In genomic region chr1:181550826-181551225, GRCm38 (mm10) we compare ENCODE assay signal across 29 mouse cellular contexts. TPM values are rescaled to one million over a fixed set of nuclear protein-coding genes. Genes with fewer than 3 reads are reported as not detected.
A peak's percentile ranks its signal among the peaks of the same experiment; 100 is the strongest.
DNase-seq lines count a peak whose midpoint lies in the region; ATAC-seq and TF ChIP-seq lines count a peak whose summit lies in the region.
"Had no signal": no experiment of that assay in that cellular context is flagged by ENCODE, and none has a peak within 500 bp of the region (broad histone marks: within the 10 kb centered on the region; RNA-seq: fewer than 3 reads in every experiment).

No protein-coding gene starts in this region.

- DNase-seq in adrenal gland, adult 2 months = peak; percentile 41
- no peak for DNase-seq in adrenal gland, adult 18-20 months (ENCODE audit: low spot score in 2 of 2)
- DNase-seq in 3T3-L1 (ENCODE audit: low read depth, low spot score) = peak; percentile 20
- no peak for DNase-seq in testis, postnatal 10 days (ENCODE audit: low spot score)
- no peak for DNase-seq in kidney, adult 2 months
- DNase-seq in cerebellum, postnatal 36 days = no peak
- DNase-seq: adrenal gland, postnatal 25 days; cerebellum, adult 2 months; cerebellum, adult 9-11 months; cerebellum, postnatal 25 days; embryo, embryonic 11 days; gastrocnemius, postnatal 25 days; heart, postnatal 36 days had no signal

- no peaks in the 10 kb centered on the region for H3K36me3 ChIP-seq in myocyte (ENCODE audit: control insufficient read depth, insufficient read depth)
- no peaks in the 10 kb centered on the region for H3K36me3 ChIP-seq in kidney, adult 2 months (ENCODE audit: control insufficient read depth, insufficient read depth, low read length)
- H3K36me3 ChIP-seq: embryonic facial prominence, embryonic 10.5 days; embryonic facial prominence, embryonic 13.5 days; forebrain, embryonic 12.5 days; forebrain, embryonic 15.5 days; hindbrain, embryonic 10.5 days had no signal

- WGBS in kidney, adult 2 months = 59% methylated on average over 5 of the region's 5 CpGs

- H3K27me3 ChIP-seq in myocyte (ENCODE audit: control insufficient read depth, insufficient read depth, insufficient read length) = no peaks in the 10 kb centered on the region
- H3K27me3 ChIP-seq in kidney, adult 2 months (replicated peaks; ENCODE audit: control insufficient read depth, insufficient read depth, low read length) = no peaks in the 10 kb centered on the region
- H3K27me3 ChIP-seq: embryonic facial prominence, embryonic 13.5 days; forebrain, embryonic 12.5 days; forebrain, embryonic 15.5 days had no signal

- H3K4me1 ChIP-seq in kidney, adult 2 months (ENCODE audit: control insufficient read depth, insufficient read depth, low read length) = no peaks in the 10 kb centered on the region
- H3K4me1 ChIP-seq: embryonic facial prominence, embryonic 13.5 days had no signal

- no peak for TF ChIP-seq POLR2A in myocyte (IDR thresholded peaks at IDR 0.05; ENCODE audit: insufficient read length, low read depth)
- TF ChIP-seq POLR2A in kidney, adult 2 months (IDR thresholded peaks at IDR 0.05; ENCODE audit: low read depth, low read length) = no peak

- H3K27ac ChIP-seq in kidney, adult 2 months (ENCODE audit: insufficient read depth, low read depth, low read length) = no peak overlapping the region
- H3K27ac ChIP-seq: embryonic facial prominence, embryonic 10.5 days; embryonic facial prominence, embryonic 13.5 days; forebrain, embryonic 12.5 days; forebrain, embryonic 15.5 days; hindbrain, embryonic 10.5 days; hindbrain, embryonic 14.5 days had no signal

- H3K79me2 ChIP-seq in myocyte (ENCODE audit: control insufficient read depth, insufficient read depth) = no peaks in the 10 kb centered on the region

- ATAC-seq in granulocyte monocyte progenitor cell, adult 5-6 weeks (replicated peaks; ENCODE audit: poor library complexity, severe bottlenecking) = peak; percentile 41
- ATAC-seq: activated CD4-positive, CD25-positive, alpha-beta regulatory T cell, adult 4 months; forebrain, embryonic 15.5 days; intestine, postnatal 0 days had no signal

- peak overlapping the region; percentile 33 for H3K4me2 ChIP-seq in myocyte (ENCODE audit: low read depth)
- H3K4me2 ChIP-seq: embryonic facial prominence, embryonic 13.5 days; forebrain, embryonic 12.5 days; forebrain, embryonic 15.5 days; heart, embryonic 11.5 days; hindbrain, embryonic 14.5 days had no signal

- no peak overlapping the region for H3K4me3 ChIP-seq in myocyte
- H3K4me3 ChIP-seq in kidney, adult 2 months (ENCODE audit: insufficient read depth, low read depth, low read length) = no peak overlapping the region
- H3K4me3 ChIP-seq: embryonic facial prominence, embryonic 10.5 days; embryonic facial prominence, embryonic 13.5 days; erythroblast, embryonic 14.5 days; forebrain, embryonic 12.5 days; forebrain, embryonic 15.5 days; hindbrain, embryonic 10.5 days had no signal

- H3ac ChIP-seq in myocyte (ENCODE audit: control insufficient read depth, insufficient read length) = no peak overlapping the region

- TF ChIP-seq CTCF in kidney, adult 2 months (conservative IDR thresholded peaks at IDR 0.05; ENCODE audit: insufficient read depth, insufficient read length, low read depth, low read length) = no peak

TF ChIP-seq in myocyte, 11 proteins besides CTCF, POLR2A, EP300 and RAD21:
- TF ChIP-seq TCF12 (IDR thresholded peaks at IDR 0.05; ENCODE audit: insufficient read depth, poor library complexity, severe bottlenecking) (peak; percentile 41), REST (IDR thresholded peaks at IDR 0.05; ENCODE audit: insufficient read depth, insufficient read length) (no peak), E2F4 (IDR thresholded peaks at IDR 0.05; ENCODE audit: insufficient read depth) (no peak), CEBPB (IDR thresholded peaks at IDR 0.05; ENCODE audit: insufficient read depth, poor library complexity, severe bottlenecking) (0 out of 2 replicates have a peak, but pooled peaks have one; percentile 7), POLR2AphosphoS2 (IDR thresholded peaks at IDR 0.05; ENCODE audit: insufficient read length, low read depth) (no peak), SRF (IDR thresholded peaks at IDR 0.05; ENCODE audit: control insufficient read depth, insufficient read length, low read depth) (no peak), TCF3 (IDR thresholded peaks at IDR 0.05; ENCODE audit: insufficient read length, low read depth) (peak; percentile 54), MYOG (IDR thresholded peaks at IDR 0.05; ENCODE audit: control insufficient read depth in 1 of 3, insufficient read depth in 1 of 3, insufficient read length in 2 of 3, low read depth in 2 of 3) (peak; percentile 40 to 82 (median 45)), MYOD1 (IDR thresholded peaks at IDR 0.05; ENCODE audit: control insufficient read depth in 1 of 3, insufficient read length in 2 of 3, low read depth in 2 of 3) (peak in 2 of 3 experiments; percentile 53 to 79)

RNA-seq across cellular contexts. Expression of gene Dnah14, which starts 25.5 kb away (rescaled TPM):
- under 1 TPM; 0.03 to 0.14 TPM for total RNA-seq in adrenal gland, adult 2 months (2021)
- polyA plus RNA-seq in adrenal gland, adult 2 months (2012; rRNA removed) = not detected in 2 replicates
- total RNA-seq in adrenal gland, adult 18-20 months (2021) = not detected
- not detected in 2 replicates for total RNA-seq in granulocyte monocyte progenitor cell, adult 5-6 weeks (2014; fragmentation: Nextera tagmentation)
- 0.93 and 1.8 TPM in 2 replicates for total RNA-seq in granulocyte monocyte progenitor cell, adult 5-6 weeks (2017)
- polyA plus RNA-seq in myocyte (2012; fragmentation: generic; extraction: Trizol) = 0.29 TPM
- not detected in 2 replicates for polyA plus RNA-seq in kidney, adult 2 months (2012; rRNA removed)
- total RNA-seq: gastrocnemius, adult 8-10 months; heart, adult 8-10 months; heart, postnatal 36 days had no signal
- polyA plus RNA-seq: erythroblast, embryonic 14.5 days had no signal

RNA-seq across cellular contexts. Expression of gene Ccdc121, which starts 39.6 kb away (rescaled TPM):
- not detected for total RNA-seq in adrenal gland, adult 2 months (2021)
- polyA plus RNA-seq in adrenal gland, adult 2 months (2012; rRNA removed) = not detected in 2 replicates
- total RNA-seq in adrenal gland, adult 18-20 months (2021) = not detected
- total RNA-seq in granulocyte monocyte progenitor cell, adult 5-6 weeks (2014; fragmentation: Nextera tagmentation) = not detected in 2 replicates
- total RNA-seq in granulocyte monocyte progenitor cell, adult 5-6 weeks (2017) = not detected in 2 replicates
- polyA plus RNA-seq in myocyte (2012; fragmentation: generic; extraction: Trizol) = not detected
- polyA plus RNA-seq in kidney, adult 2 months (2012; rRNA removed) = not detected in 2 replicates
- total RNA-seq: adrenal gland, postnatal 25 days; ES-E14; gastrocnemius, adult 8-10 months; gastrocnemius, postnatal 25 days; heart, adult 8-10 months; heart, postnatal 36 days had no signal
- polyA plus RNA-seq: activated CD4-positive, CD25-positive, alpha-beta regulatory T cell, adult 4 months; embryonic facial prominence, embryonic 13.5 days; erythroblast, embryonic 14.5 days; forebrain, embryonic 12.5 days; intestine, embryonic 14.5 days; intestine, postnatal 0 days had no signal

Comparison
In these comparisons a context has a peak if more than half of its experiments do, and no peak if none do; other contexts are left out.
1. DNase-seq: peak in adrenal gland, adult 2 months (single experiment) and 3T3-L1 (single experiment); none in adrenal gland, adult 18-20 months (0 of 2), testis, postnatal 10 days (single experiment), kidney, adult 2 months (single experiment) and cerebellum, postnatal 36 days (0 of 2).